In genomic region chr1:64305427-64306213, GRCm38 (mm10) we compare ENCODE assay signal across 8 mouse cellular contexts.
DNase-seq lines count a peak whose midpoint lies in the region; ATAC-seq lines count a peak whose summit lies in the region.

No protein-coding gene starts in this region.

- peak overlapping the region; percentile 67 for H3K27ac ChIP-seq in embryonic facial prominence, embryonic 14.5 days (replicated peaks; ENCODE audit: low read depth, low read length)
- H3K27ac ChIP-seq in heart, embryonic 11.5 days (ENCODE audit: low read depth, low read length) = peak overlapping the region; percentile 84

- no peaks in the 10 kb centered on the region for H3K36me3 ChIP-seq in embryonic facial prominence, embryonic 14.5 days (ENCODE audit: control insufficient read depth, insufficient read depth, low read length)
- no peaks in the 10 kb centered on the region for H3K36me3 ChIP-seq in heart, embryonic 11.5 days (ENCODE audit: control insufficient read depth, insufficient read depth, low read length)

- DNase-seq in CD4-positive helper T cell, adult 2 months (ENCODE audit: low read depth, low spot score) = peak; percentile 21
- peak; percentile 73 for DNase-seq in adrenal gland, postnatal 14 days
- peak; percentile 88 for DNase-seq in embryonic facial prominence, embryonic 14.5 days (ENCODE audit: low spot score)
- peak; percentile 78 for DNase-seq in kidney, adult 9 months
- DNase-seq in liver = peak; percentile 36
- DNase-seq in natural killer cell, adult 2 months (ENCODE audit: low spot score in 2 of 2) = peak; percentile 5 to 18
- no peak for DNase-seq in thymus, postnatal 10 days (ENCODE audit: low spot score in 2 of 2)

- peak; percentile 81 for ATAC-seq in embryonic facial prominence, embryonic 14.5 days (ENCODE audit: low read depth)
- ATAC-seq in heart, embryonic 11.5 days (replicated peaks; ENCODE audit: insufficient number of reproducible peaks, low FRiP score, low TSS enrichment) = peak; percentile 72; the same call in 1 of the 2 replicates

- H3K9ac ChIP-seq in embryonic facial prominence, embryonic 14.5 days (ENCODE audit: low read depth, low read length) = no peak overlapping the region
- H3K9ac ChIP-seq in heart, embryonic 11.5 days (ENCODE audit: low read depth, low read length) = no peak overlapping the region

- no peak overlapping the region for H3K4me3 ChIP-seq in embryonic facial prominence, embryonic 14.5 days (ENCODE audit: low read depth, low read length)
- H3K4me3 ChIP-seq in heart, embryonic 11.5 days (ENCODE audit: low read depth, low read length) = no peak overlapping the region

- 37% methylated on average over 13 of the region's 13 CpGs for WGBS in embryonic facial prominence, embryonic 14.5 days
- WGBS in heart, embryonic 11.5 days (ENCODE audit: insufficient replicate concordance) = 34% methylated on average over 13 of the region's 13 CpGs

- no peak overlapping the region for H3K4me2 ChIP-seq in embryonic facial prominence, embryonic 14.5 days (ENCODE audit: low read depth, low read length)
- peak overlapping the region; percentile 20; the same call in 1 of the 2 replicates for H3K4me2 ChIP-seq in heart, embryonic 11.5 days

- no peaks in the 10 kb centered on the region for H3K9me3 ChIP-seq in embryonic facial prominence, embryonic 14.5 days (ENCODE audit: control insufficient read depth, low read length)
- H3K9me3 ChIP-seq in heart, embryonic 11.5 days (replicated peaks; ENCODE audit: control insufficient read depth, low read length) = no peaks in the 10 kb centered on the region

- H3K27me3 ChIP-seq in embryonic facial prominence, embryonic 14.5 days (replicated peaks; ENCODE audit: control insufficient read depth, insufficient read depth, low read length) = no peaks in the 10 kb centered on the region
- H3K27me3 ChIP-seq in heart, embryonic 11.5 days (ENCODE audit: control insufficient read depth, insufficient read depth, low read length) = no peaks in the 10 kb centered on the region

- H3K4me1 ChIP-seq in embryonic facial prominence, embryonic 14.5 days (ENCODE audit: control insufficient read depth, insufficient read depth, low read length) = peaks cover 5% of the 10 kb centered on the region; the same call in 1 of the 2 replicates
- H3K4me1 ChIP-seq in heart, embryonic 11.5 days (ENCODE audit: control insufficient read depth, insufficient read depth, low read length) = peaks cover 13% of the 10 kb centered on the region; the same call in 1 of the 2 replicates

Comparison
In these comparisons a context has a peak if more than half of its experiments do, and no peak if none do; other contexts are left out.
1. DNase-seq: peak in CD4-positive helper T cell, adult 2 months (single experiment), adrenal gland, postnatal 14 days (single experiment), embryonic facial prominence, embryonic 14.5 days (single experiment), kidney, adult 9 months (single experiment), liver (single experiment) and natural killer cell, adult 2 months (2 of 2); none in thymus, postnatal 10 days (0 of 2).